Mouse (Mus musculus) right cerebral cortex, postnatal 14 days (tissue): Measurements from ENCODE around the gene Rdh11.

Source experiments
- DNase-seq: peaks from one replicate; pipeline ENCODE4 v3.0.0; 2022

The Rdh11 gene

DNA sequence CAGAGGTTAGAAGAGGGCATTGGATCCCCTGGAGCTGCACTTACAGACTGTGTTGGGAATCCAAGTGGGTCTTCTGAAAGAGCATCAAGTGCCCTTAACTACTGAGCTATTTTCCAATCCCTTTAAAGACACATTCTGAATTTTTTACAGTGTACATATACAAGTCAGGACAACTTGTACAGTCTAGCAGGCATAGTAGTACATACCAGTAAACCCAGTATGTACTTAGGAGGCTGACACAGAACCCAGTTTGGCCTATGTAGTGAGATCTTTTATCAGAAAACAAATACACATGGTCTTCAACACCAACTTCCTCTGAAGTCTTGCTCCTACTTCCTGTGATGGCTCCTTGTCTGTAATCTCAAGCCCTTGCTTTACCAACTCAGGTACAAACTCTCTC is 53.1 kb downstream of the Rdh11 start:
- DNase-seq = no peak

DNA sequence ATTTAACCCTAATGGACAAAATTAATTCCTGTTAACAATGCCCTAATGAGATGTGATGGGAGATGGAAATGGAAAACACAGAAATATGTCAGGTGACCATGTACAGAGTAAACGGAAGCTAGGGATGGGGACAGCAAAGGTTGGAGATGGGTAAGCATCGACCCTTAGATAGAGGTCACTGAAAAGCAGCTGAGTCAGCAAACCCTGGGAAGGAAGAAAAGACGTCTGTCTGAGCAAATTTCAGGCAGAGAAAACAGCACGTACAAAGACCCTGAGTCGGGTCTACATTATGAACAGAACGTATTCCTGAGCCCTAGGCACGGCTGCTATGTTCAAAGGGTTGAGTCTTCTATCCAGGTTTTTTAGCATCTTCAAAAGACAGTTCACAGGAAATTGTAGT is 55.1 kb downstream of the Rdh11 start:
- no peak for DNase-seq

DNA sequence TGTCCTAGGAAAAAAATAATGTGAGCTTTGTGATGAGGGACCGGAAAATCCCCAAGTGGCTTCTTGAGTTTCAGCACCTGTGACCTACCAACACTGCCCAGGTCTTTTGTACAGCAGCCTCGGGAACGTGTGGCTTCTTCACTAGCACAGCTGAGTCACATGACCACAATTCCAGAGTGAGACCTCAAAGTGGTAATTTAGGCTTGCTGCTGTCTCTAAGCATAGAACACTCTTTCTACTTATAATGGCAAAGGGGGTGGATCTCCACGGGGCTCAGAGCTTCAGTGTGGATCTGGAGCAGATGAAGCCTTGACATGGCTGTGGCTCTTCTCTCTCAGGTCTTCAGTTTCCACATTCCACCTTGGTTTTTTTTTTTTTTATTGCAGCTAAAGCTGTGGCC is 57.0 kb downstream of the Rdh11 start:
- peak; percentile 7 for DNase-seq

DNA sequence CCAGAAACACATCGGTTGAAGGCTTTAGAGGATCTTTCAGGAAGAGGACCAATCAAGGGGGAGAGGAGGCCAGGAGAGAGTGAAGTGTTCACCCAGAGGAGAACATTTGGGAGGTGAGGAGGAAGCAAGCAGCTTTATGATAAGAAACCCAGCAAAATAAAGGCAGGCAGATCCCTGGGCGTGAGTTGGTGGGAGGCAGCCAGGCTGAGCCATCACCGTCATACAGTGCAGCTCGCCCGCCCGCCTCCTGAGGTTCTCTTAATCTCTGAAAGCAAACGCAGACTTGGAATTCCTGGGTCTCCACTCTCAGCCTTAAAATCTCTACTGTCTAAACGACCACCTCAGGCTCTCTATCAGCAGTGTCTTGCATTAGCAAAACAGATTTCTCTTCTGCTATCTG is 57.4 kb downstream of the Rdh11 start:
- DNase-seq = peak; percentile 14

DNA sequence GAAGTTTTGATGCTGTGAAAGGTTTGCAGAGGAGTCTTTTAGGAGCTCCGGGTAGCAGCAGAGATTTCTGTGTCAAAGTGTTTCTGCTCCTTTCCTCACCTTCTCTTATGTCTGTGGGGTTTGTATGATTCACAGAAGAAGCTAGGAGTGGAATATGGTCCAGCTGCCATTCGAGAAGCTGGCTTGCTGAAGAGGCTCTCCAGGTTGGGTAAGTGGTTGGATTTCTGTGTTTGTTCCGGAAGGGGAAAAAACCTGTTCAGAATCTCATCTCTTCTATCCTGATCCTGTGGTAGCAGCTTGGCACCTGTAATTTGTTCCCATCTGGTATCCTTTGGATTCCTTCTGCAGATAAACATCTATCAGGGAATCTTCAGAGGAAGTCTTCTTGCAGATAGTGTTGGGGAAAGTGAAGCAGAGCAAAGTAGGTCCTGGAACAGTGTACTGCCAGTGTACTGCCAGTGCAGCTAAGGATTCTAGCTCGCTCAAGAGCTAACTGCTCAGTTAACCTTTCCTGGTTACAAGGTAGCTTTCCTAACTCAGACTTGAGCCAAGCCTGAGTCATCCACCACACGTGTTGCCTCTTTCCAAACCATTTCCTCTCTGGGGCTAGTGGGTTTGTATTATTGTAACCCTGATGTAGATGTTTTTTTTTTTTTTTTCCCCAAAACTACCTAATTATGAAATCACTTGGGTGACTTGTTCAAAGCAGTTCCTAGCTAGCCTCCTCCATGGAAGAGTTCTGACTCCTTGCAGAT is 60.2 kb downstream of the Rdh11 start:
- DNase-seq = no peak

DNA sequence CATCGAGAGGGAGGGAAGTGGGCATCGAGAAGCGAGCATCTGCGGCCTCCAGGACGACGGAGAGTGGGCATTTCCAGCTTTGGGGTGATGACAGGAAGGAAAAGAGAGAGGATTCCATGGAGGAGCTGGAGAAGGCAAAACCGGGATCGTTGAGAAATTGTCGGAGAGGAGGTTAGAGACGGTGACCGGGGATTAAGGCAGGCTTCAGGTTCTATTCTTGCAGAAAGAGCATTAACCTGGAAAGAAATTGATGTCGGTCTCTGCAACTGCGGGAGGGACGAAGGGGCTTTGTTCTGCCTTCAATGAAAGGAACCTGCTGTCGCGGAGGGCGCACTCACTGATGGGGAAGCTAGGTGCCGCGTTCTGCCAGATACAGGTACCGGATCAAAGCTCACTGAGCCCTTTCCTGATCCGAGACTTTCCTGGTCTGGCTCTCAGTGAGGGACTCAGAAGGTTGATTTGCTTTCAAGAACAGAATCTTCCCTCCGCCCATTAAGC is 60.9 kb downstream of the Rdh11 start:
- DNase-seq = peak; percentile 10

- peak; percentile 70 for DNase-seq
These were observed 61.6 kb downstream of the Rdh11 start, which contains the start of gene Arg2 for GRCm38 (mm10) chr12:79130299-79131177. Gene Arg2 (plus strand): TSS chr12:79130777.
